Mouse (Mus musculus) hindbrain, embryonic 13.5 days (tissue): ENCODE data around the gene Maco1. TPM values are rescaled to one million over a fixed set of nuclear protein-coding genes. Genes with fewer than 3 reads are reported as not detected.

Experiments
- ATAC-seq: fragments of 200-750 bp; cut with Nextera tagmentation; 2 replicates; pipeline ENCODE4 v1.8.0; 2017; ENCODE audit warnings: moderate TSS enrichment; ENCODE audit not compliant: low FRiP score
- H3K27ac ChIP-seq: fragments of 300-500 bp; sonication (generic); 2 replicates; pipeline ENCODE4 v1.5.1; 2015; ENCODE audit warnings: inconsistent platforms, mild to moderate bottlenecking, moderate library complexity
- H3K27me3 ChIP-seq: fragments of 300-500 bp; sonication (generic); 2 replicates; pipeline ENCODE4 v1.6.1; 2015; ENCODE audit warnings: mild to moderate bottlenecking, inconsistent platforms
- H3K36me3 ChIP-seq: fragments of 300-500 bp; sonication (generic); 2 replicates; pipeline ENCODE4 v1.6.1; 2015; ENCODE audit warnings: mild to moderate bottlenecking, inconsistent platforms
- H3K4me1 ChIP-seq: fragments of 300-500 bp; sonication (generic); replicated peaks from 2 replicates; pipeline ENCODE4 v1.6.1; 2015; ENCODE audit warnings: inconsistent platforms
- H3K4me2 ChIP-seq: fragments of 300-500 bp; sonication (generic); 2 replicates; pipeline ENCODE4 v1.6.1; 2015; ENCODE audit warnings: inconsistent platforms, mild to moderate bottlenecking, moderate library complexity
- H3K4me3 ChIP-seq: fragments of 300-500 bp; sonication (generic); 2 replicates; pipeline ENCODE4 v1.5.1; 2015; ENCODE audit warnings: mild to moderate bottlenecking, inconsistent platforms
- H3K9ac ChIP-seq: fragments of 300-500 bp; sonication (generic); 2 replicates; pipeline ENCODE4 v1.6.1; 2015; ENCODE audit warnings: mild to moderate bottlenecking, inconsistent platforms
- H3K9me3 ChIP-seq: fragments of 300-500 bp; sonication (generic); 2 replicates; pipeline ENCODE4 v1.6.1; 2016; ENCODE audit warnings: inconsistent platforms
- WGBS: fragments of 180-500 bp; shearing (Covaris S2); methylation state at CpG from one replicate; pipeline ENCODE4 v1.1.7; 2015; 5-methylcytosine and 5-hydroxymethylcytosine counted together
- polyA plus RNA-seq: library from polyadenylated mRNA; unstranded; fragments of >200 nt; fragmentation: Nextera tagmentation; extraction: Ambion mirVana; gene quantifications from 2 replicates; pipeline ENCODE4 v1.2.1, GENCODE M21; 2015

Maco1 gene
- polyA plus RNA-seq, 1 experiment from 2014 or later = 112 TPM

DNA sequence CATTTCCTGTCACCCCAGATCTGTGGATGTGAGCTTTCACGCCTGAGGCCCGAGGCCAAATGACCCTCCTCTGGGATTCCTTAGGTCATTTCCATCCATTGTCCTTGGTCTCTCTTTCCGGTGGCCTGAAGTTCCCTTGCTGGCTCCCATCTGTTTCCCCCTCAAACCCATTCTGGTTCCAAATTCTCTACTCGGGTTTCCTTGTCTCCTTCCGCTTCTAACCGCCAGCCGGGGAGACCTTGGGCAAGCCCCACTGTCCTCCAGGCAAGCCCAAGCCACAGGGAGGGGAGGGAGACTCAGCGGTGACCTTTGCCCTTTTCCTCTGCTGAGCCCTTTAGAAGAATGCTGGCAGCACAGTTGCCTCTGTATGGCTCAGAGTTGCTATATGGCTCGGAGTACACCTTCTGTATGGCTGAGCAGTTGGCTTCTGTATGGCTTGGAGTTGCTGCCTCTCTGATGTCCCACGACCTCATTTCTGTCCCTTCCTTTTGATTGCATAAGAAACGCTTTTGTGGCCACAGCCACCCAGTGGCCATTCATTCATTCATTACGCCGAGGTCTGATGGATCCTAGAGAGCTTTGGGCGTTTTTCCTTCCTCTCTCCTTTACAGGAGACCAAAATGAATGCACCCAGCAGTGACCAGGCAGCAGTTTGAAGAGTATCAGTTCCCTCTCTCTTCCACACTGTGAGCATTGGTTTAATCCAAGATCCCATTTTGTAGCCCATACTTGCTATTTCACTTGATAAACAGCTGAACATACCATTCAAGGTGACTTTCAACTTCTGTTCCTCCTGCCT lies 73.8 kb downstream of the Maco1 start:
- Histone ChIP-seq H3K36me3 (no peaks in the 10 kb centered on the region), H3K27ac (no peak overlapping the region), H3K9me3 (no peaks in the 10 kb centered on the region), H3K4me2 (no peak overlapping the region), H3K27me3 (no peaks in the 10 kb centered on the region), H3K4me1 (peaks cover 12% of the 10 kb centered on the region; the same call in 1 of the 2 replicates), H3K4me3 (no peak overlapping the region), H3K9ac (no peak overlapping the region)
- 35% methylated on average over 14 of the region's 14 CpGs for WGBS
- no peak for ATAC-seq

DNA sequence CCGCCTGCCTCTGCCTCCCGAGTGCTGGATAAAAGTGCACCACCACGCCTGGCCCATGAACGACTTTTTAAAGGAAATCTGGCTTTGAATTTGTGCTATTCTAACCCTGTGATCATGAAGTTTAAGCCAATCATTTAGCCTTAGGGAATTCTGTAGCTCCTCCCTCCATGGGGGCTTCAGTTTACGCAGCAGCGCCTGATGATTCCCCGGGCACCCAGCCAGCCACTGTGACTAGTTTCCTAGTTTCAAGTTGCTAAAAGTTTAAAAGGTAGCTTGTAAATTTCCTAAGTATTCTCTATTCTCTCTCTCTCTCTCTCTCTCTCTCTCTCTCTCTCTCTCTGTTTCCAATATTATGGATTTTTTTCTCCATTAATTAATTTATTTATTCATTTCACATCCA lies 76.9 kb downstream of the Maco1 start:
- no peak for ATAC-seq
- Histone ChIP-seq H3K9me3 (no peaks in the 10 kb centered on the region), H3K27ac (no peak overlapping the region), H3K4me2 (no peak overlapping the region), H3K4me3 (no peak overlapping the region), H3K36me3 (no peaks in the 10 kb centered on the region), H3K4me1 (peaks cover 20% of the 10 kb centered on the region), H3K27me3 (0 out of 2 replicates have a peak, but pooled peaks cover 8% of the 10 kb centered on the region), H3K9ac (no peak overlapping the region)
- WGBS = 78% methylated on average over 7 of the region's 7 CpGs

DNA sequence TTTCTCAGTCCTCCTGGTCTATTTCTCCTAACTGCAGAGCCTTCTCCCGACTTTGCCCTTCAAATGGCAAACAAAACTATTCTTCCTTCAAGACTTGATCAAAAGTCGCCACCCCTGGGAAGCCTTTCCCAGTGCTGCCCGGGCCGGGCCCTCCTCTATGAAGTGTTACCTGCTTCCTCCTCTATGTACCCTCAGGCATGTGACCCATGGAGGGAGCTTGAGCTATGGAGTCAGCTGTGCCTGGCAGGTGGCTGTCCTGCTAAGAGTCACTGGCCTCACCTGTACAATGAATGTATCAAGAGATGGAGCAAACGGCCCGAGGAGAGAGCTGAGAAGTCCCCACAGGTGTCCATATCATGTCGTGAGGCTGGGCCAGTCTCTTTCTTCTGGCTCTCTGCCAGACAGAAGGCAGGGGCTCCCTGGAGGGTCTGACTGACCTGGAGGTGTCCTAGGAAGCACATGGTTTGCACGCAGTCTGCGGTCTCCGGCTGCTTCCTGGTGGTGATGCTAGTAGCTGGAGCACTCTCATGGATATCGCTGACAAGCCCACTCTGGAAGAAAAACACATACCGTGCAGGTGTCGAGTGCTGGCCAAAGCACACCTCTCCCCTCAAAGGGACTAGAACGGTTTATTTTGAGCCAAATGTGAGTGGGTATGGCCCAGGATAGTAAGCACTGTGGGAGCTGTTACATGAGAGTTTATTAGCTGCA lies 77.8 kb downstream of the Maco1 start:
- Histone ChIP-seq H3K36me3 (no peaks in the 10 kb centered on the region), H3K4me3 (no peak overlapping the region), H3K9ac (no peak overlapping the region), H3K27me3 (peaks cover 12% of the 10 kb centered on the region), H3K27ac (no peak overlapping the region), H3K4me1 (peaks cover 20% of the 10 kb centered on the region), H3K9me3 (no peaks in the 10 kb centered on the region), H3K4me2 (no peak overlapping the region)
- 58% methylated on average over 14 of the region's 14 CpGs for WGBS
- no peak for ATAC-seq

DNA sequence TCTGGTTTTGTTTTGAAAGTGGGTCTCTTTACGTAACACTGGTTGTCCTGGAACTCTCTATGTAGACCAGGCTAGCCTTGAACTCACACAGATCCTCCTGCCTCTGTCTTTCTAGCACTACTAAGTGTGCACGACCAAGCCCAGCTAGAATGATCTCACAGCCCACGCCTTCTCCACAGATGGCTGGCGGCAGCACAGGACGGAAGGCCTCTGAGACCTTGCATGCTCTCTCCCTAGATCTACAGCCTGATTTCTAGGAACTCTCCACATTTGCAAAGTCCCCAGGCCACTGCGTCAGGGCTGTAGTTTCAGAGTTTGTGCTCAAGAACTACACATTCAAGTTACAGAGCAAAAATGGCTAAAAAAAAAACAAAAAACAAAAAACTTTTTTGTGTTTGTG lies 79.0 kb downstream of the Maco1 start:
- ATAC-seq = no peak
- Histone ChIP-seq H3K36me3 (no peaks in the 10 kb centered on the region), H3K9ac (no peak overlapping the region), H3K4me2 (no peak overlapping the region), H3K9me3 (no peaks in the 10 kb centered on the region), H3K4me1 (peaks cover 14% of the 10 kb centered on the region), H3K4me3 (no peak overlapping the region), H3K27ac (no peak overlapping the region), H3K27me3 (peaks cover 25% of the 10 kb centered on the region)
- WGBS = 92% methylated on average over 6 of the region's 6 CpGs

DNA sequence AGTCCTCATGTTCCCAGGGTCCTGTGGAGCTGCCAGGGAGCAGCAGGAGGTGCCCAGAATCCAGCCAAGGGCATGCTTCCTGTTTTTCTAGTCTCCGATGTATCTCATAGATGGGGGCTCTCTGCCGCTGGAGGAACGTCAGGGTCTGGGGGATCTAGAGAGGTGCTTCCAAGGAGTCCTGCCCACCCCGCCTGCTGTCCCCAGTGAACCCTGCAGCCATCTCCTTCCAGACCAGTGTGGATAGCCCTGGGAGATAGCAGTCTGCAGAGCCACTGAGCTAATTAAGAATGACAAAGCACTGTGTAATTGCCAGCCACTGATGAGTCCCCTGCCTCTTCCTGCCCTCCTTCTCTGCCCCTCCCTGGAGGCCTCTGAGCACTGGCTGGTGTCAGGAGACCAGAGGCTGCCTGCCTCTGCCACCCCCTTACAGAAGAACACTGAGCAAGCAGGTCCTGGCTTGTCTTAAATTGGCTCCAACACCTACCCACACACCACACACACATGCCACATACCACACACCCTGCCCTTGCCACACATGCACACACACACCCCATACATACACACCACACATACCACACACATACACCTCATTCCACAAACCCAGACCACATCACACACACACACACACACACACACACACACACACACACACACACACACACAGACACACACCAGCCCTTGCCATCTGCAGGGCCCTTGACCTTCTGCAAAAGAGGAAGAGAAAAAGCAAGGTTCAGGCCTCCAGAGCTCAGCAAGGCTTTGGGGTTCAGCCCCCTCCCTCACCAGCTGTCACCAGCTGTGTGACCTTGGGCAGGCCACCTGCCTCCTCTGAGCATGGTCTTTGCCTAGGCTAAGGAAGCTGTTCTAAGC lies 80.1 kb downstream of the Maco1 start:
- H3K4me1 ChIP-seq = peaks cover 20% of the 10 kb centered on the region
- H3K9ac ChIP-seq = 0 out of 2 replicates have a peak overlapping the region, but pooled peaks have one; percentile 19
- no peak overlapping the region for H3K4me3 ChIP-seq
- H3K27ac ChIP-seq = 0 out of 2 replicates have a peak overlapping the region, but pooled peaks have one; percentile 5
- H3K4me2 ChIP-seq = no peak overlapping the region
- H3K9me3 ChIP-seq = no peaks in the 10 kb centered on the region
- no peak for ATAC-seq
- WGBS = 39% methylated on average over 4 of the region's 4 CpGs
- H3K27me3 ChIP-seq = peaks cover 36% of the 10 kb centered on the region
- no peaks in the 10 kb centered on the region for H3K36me3 ChIP-seq

DNA sequence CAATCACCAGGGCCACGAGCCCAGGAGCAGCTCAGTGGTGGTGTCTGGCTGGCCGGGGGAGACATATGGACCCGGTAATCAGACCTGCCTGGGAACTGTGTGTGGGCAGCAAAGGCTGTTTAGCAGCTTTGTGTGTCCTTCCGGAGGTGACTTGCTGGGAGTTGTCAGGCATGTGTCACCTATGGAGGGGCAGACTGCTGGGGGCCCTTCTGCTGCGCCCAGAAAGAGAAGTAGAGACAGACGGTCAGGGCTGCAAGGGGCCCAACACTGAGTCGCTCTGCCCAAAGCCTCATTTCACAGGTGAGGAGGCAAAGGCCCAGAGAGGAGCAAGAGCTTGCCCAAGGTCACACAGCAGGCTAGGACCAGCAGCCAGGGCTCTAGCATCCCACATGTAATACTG lies 83.3 kb downstream of the Maco1 start:
- Histone ChIP-seq H3K27me3 (peaks cover 67% of the 10 kb centered on the region), H3K27ac (no peak overlapping the region), H3K4me1 (peaks cover 28% of the 10 kb centered on the region), H3K4me3 (no peak overlapping the region), H3K36me3 (no peaks in the 10 kb centered on the region), H3K9me3 (no peaks in the 10 kb centered on the region), H3K9ac (no peak overlapping the region), H3K4me2 (no peak overlapping the region)
- ATAC-seq = no peak
- 74% methylated on average over 7 of the region's 7 CpGs for WGBS

DNA sequence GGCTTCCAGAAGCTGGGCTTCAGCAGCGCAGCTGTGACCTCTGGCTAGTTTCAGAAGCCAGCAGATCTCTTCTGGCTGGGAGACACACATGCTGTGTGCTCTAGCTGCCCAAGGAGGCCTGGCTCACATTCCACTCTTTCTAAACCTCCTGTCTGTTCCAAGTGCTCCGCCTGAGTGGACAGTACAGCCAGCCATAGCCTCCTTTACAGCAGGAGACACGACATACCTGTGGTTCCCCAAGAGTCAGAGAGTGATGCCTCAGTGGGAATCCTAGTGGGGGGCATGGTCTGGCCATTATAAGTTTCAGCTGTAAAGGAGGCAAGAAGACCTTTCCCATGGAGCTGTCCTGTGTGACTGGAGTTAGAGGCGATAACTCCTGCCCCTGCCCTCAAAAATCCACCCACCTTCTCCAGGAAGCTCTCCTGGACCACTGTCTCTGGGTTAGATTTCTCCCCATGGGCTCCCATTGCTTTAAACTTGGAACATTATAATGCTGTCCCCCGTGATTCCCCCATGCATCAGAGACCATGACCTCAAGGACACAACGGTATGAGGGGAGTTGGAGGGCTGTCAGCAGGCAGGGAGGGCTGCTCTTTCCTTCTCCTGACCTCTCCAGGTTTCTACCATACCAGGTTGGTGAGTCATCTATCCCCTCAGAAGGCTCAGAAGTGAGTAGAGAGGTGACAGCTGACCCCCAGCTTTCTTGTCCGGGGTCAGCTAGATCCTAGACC lies 83.9 kb downstream of the Maco1 start:
- Histone ChIP-seq H3K36me3 (no peaks in the 10 kb centered on the region), H3K4me2 (no peak overlapping the region), H3K27me3 (peaks cover 70% of the 10 kb centered on the region), H3K27ac (no peak overlapping the region), H3K9ac (no peak overlapping the region), H3K4me3 (no peak overlapping the region), H3K9me3 (no peaks in the 10 kb centered on the region), H3K4me1 (peaks cover 28% of the 10 kb centered on the region)
- ATAC-seq = no peak
- WGBS = 67% methylated on average over 7 of the region's 7 CpGs

DNA sequence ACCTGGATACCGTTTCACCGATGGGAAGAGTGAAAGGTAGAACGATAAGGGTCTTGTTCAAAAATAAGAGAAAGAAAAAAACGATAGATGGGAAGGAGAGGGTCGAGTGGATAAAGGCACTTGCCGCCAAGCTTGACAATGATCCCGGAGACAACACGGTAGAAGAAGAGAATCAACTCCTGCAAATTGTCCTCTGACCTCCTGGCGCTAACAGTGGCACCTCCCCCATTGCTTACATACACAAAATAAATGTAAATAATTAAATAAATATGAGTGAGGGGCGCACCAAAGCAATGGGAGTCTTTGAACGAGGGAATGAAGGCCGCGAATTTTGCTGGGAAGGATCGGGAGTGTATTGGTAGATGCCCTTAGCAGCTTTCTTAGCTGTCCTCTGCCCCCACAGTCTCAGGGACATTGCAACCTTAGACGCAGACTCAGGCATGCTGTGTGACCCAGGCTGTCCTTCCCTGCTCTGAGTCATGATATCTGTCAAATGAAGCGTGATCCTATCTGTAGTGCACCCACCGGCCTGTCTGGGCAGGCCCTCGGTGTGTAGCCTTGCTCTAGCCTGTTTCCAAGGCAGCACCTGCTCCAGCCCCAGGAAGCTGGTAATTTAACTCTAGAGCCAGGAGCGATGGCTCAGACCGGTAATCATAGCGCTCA lies 84.8 kb downstream of the Maco1 start:
- H3K9ac ChIP-seq = peak overlapping the region; percentile 72; the same call in 1 of the 2 replicates
- peaks cover 28% of the 10 kb centered on the region for H3K4me1 ChIP-seq
- H3K4me2 ChIP-seq = peak overlapping the region; percentile 80
- 9% methylated on average over 21 of the region's 21 CpGs for WGBS
- peaks cover 70% of the 10 kb centered on the region for H3K27me3 ChIP-seq
- H3K4me3 ChIP-seq = peak overlapping the region; percentile 48
- no peaks in the 10 kb centered on the region for H3K9me3 ChIP-seq
- H3K36me3 ChIP-seq = no peaks in the 10 kb centered on the region
- no peak for ATAC-seq
- H3K27ac ChIP-seq = no peak overlapping the region

DNA sequence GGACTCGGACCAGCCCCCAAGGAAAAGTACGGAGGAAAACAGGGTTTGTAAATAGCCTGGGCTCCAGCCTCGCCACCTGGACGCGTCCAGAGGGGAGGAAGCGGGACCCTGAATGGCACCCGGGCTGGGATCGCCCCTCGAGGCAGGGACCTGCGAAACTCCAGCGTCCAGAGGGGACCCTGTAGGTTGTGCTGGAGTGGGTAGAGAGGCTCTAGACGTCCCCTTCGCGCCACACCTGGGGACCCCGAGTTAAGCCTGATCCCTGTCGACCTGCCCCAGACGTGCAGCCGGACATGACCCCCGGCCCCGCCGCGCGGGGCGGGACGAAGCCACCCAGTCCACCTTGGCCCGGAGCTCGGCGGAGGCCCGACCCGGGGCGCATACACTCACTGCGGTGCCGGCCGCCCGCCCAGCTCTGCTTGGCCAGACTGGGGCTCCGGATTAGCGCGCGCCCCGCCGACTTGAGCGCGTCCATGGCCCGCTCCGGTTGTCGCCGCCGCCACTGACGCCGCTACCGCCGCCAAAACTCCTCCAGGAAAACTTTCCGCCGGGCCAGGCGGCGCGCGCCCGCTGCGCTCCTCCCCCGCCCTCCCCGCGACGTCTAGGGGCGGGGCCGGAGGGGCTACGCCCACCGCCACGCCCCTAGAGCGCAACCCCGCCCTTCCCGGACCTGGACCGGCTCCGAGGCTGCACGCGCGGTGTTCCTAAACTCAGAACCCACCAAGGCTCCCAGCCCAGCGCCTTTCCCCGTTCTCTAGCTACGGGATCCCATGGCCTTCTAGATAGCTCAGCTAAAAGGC lies 85.5 kb downstream of the Maco1 start, which contains the start of gene Ldlrap1:
Gene Ldlrap1, minus strand, starts transcription at position 599 of the 800 bp plus-strand sequence.
- ATAC-seq = peak; percentile 72
- Histone ChIP-seq H3K9me3 (no peaks in the 10 kb centered on the region), H3K9ac (peak within 1 kb of the TSS; percentile 72), H3K27me3 (peaks cover 70% of the 10 kb centered on the region), H3K36me3 (no peaks in the 10 kb centered on the region), H3K27ac (no peak within 1 kb of the TSS), H3K4me3 (peak within 1 kb of the TSS; percentile 48), H3K4me1 (peaks cover 22% of the 10 kb centered on the region), H3K4me2 (peak within 1 kb of the TSS; percentile 80)
- WGBS = under 1% methylated on average over 62 of the region's 80 CpGs

DNA sequence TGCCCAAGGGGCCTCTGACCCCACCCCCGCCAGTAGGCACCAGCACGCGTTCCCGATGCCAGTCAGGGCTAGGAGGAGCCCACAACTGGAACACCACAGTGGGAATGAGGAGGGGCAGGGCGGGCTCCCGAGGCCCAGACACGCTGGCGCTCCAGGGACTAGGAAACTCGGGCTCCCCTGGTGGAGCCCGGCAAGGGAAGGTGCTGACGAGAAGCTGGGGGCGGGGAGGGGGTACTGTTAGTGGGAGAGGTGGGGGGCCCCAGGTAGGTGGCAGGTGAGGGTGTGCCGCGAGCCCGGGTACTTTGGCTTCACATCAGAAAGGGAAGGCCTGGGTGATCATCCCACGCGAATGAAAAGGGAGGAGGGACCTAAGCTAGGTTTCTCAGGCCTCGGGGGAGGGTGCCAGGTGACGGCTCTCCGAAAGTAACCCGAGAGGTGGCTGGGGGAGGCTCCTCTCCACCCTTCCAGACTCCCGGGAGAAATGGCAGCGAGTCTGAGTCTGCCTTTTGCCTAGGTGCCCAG lies 86.2 kb downstream of the Maco1 start:
- no peak for ATAC-seq
- Histone ChIP-seq H3K4me1 (peaks cover 20% of the 10 kb centered on the region), H3K9me3 (no peaks in the 10 kb centered on the region), H3K27me3 (peaks cover 68% of the 10 kb centered on the region), H3K4me3 (peak overlapping the region; percentile 48), H3K4me2 (peak overlapping the region; percentile 80), H3K9ac (peak overlapping the region; percentile 72), H3K36me3 (no peaks in the 10 kb centered on the region), H3K27ac (no peak overlapping the region)
- 3% methylated on average over 23 of the region's 23 CpGs for WGBS
